Mouse (Mus musculus) lung, embryonic 14.5 days (tissue): ENCODE results near the gene Col2a1. TPM values are rescaled to one million over a fixed set of nuclear protein-coding genes. Genes with fewer than 3 reads are reported as not detected.

ENCODE experiments used
- ATAC-seq: fragments of 200-750 bp; cut with Nextera tagmentation; 2 replicates; pipeline ENCODE4 v1.8.0; 2017; ENCODE audit warnings: mild to moderate bottlenecking, moderate TSS enrichment, moderate library complexity; ENCODE audit not compliant: insufficient read depth
- DNase-seq: peaks from one replicate; pipeline ENCODE4 v3.0.0-alpha.2; 2015
- H3K27ac ChIP-seq: fragments of 300-500 bp; sonication (generic); 2 replicates; pipeline ENCODE4 v1.5.1; 2014; ENCODE audit warnings: low read depth, mild to moderate bottlenecking, moderate library complexity
- H3K27me3 ChIP-seq: fragments of 300-500 bp; sonication (generic); 2 replicates; pipeline ENCODE4 v1.6.1; 2014; ENCODE audit warnings: low read length, control low read depth; ENCODE audit not compliant: insufficient read depth
- H3K36me3 ChIP-seq: fragments of 300-500 bp; sonication (generic); 2 replicates; pipeline ENCODE4 v1.6.1; 2014; ENCODE audit warnings: control low read depth; ENCODE audit not compliant: insufficient read depth
- H3K4me1 ChIP-seq: fragments of 300-500 bp; sonication (generic); 2 replicates; pipeline ENCODE4 v1.6.1; 2014; ENCODE audit warnings: antibody characterized with exemption, control low read depth; ENCODE audit not compliant: insufficient read depth
- H3K4me2 ChIP-seq: fragments of 300-500 bp; sonication (generic); 2 replicates; pipeline ENCODE4 v1.6.1; 2014; ENCODE audit warnings: mild to moderate bottlenecking
- H3K4me3 ChIP-seq: fragments of 300-500 bp; sonication (generic); 2 replicates; pipeline ENCODE4 v1.5.1; 2014; ENCODE audit warnings: low read depth, low read length
- H3K9ac ChIP-seq: fragments of 300-500 bp; sonication (generic); 2 replicates; pipeline ENCODE4 v1.6.1; 2014
- H3K9me3 ChIP-seq: fragments of 300-500 bp; sonication (generic); 2 replicates; pipeline ENCODE4 v1.6.1; 2016; ENCODE audit warnings: low read depth, low read length, control low read depth
- CTCF ChIP-seq: IDR thresholded peaks from 2 replicates; pipeline ENCODE4 v1.5.1; 2016; ENCODE audit warnings: antibody characterized with exemption, low read depth
- WGBS: fragments of 180-500 bp; shearing (Covaris S2); extraction: QIAGEN DNeasy Blood & Tissue Kit; methylation state at CpG from one replicate; pipeline ENCODE4 v1.1.7; 2014; 5-methylcytosine and 5-hydroxymethylcytosine counted together
- polyA plus RNA-seq: library from polyadenylated mRNA; unstranded; fragments of >200 nt; fragmentation: Nextera tagmentation; extraction: Ambion mirVana; gene quantifications from 2 replicates; pipeline ENCODE4 v1.2.1, GENCODE M21; 2014

Col2a1 gene
- polyA plus RNA-seq, 1 experiment from 2014 or later = 33.3 TPM

- no peaks in the 10 kb centered on the region for H3K9me3 ChIP-seq
- TF ChIP-seq CTCF = no peak
- 89% methylated on average over 2 of the region's 2 CpGs for WGBS
- no peak overlapping the region for H3K4me2 ChIP-seq
- ATAC-seq (no peak), DNase-seq (no peak)
- no peaks in the 10 kb centered on the region for H3K36me3 ChIP-seq
- H3K27me3 ChIP-seq = no peaks in the 10 kb centered on the region
- H3K27ac ChIP-seq = no peak overlapping the region
- no peak overlapping the region for H3K9ac ChIP-seq
- H3K4me3 ChIP-seq = no peak overlapping the region
- H3K4me1 ChIP-seq = no peaks in the 10 kb centered on the region
Measured at GRCm38 (mm10) chr15:97941306-97941705, 63.2 kb downstream of the Col2a1 start.

- Histone ChIP-seq H3K9me3 (no peaks in the 10 kb centered on the region), H3K4me1 (no peaks in the 10 kb centered on the region), H3K27me3 (no peaks in the 10 kb centered on the region), H3K9ac (no peak overlapping the region), H3K4me2 (no peak overlapping the region), H3K27ac (no peak overlapping the region), H3K4me3 (no peak overlapping the region), H3K36me3 (no peaks in the 10 kb centered on the region)
- DNase-seq = no peak
- WGBS = 80% methylated on average over 2 of the region's 2 CpGs
- no peak for TF ChIP-seq CTCF
- no peak for ATAC-seq
Measured at GRCm38 (mm10) chr15:97940088-97940487, 64.4 kb downstream of the Col2a1 start.

GRCm38 (mm10) chr15:97938580-97938979 is 65.9 kb downstream of the Col2a1 start:
- Histone ChIP-seq H3K27ac (no peak overlapping the region), H3K9ac (no peak overlapping the region), H3K4me3 (no peak overlapping the region), H3K27me3 (no peaks in the 10 kb centered on the region), H3K4me1 (no peaks in the 10 kb centered on the region), H3K4me2 (no peak overlapping the region), H3K36me3 (no peaks in the 10 kb centered on the region), H3K9me3 (no peaks in the 10 kb centered on the region)
- no peak for DNase-seq
- ATAC-seq = no peak
- TF ChIP-seq CTCF = no peak
- WGBS = 55% methylated on average over 6 of the region's 6 CpGs

GRCm38 (mm10) chr15:97932441-97932840 is 72.1 kb downstream of the Col2a1 start:
- Histone ChIP-seq H3K4me3 (no peak overlapping the region), H3K4me1 (peaks cover 3% of the 10 kb centered on the region; the same call in 1 of the 2 replicates), H3K9ac (no peak overlapping the region), H3K36me3 (no peaks in the 10 kb centered on the region), H3K27ac (no peak overlapping the region), H3K27me3 (no peaks in the 10 kb centered on the region), H3K4me2 (no peak overlapping the region), H3K9me3 (no peaks in the 10 kb centered on the region)
- no peak for DNase-seq
- no peak for TF ChIP-seq CTCF
- no peak for ATAC-seq
- WGBS = 79% methylated on average over 12 of the region's 12 CpGs

- TF ChIP-seq CTCF = no peak
- H3K9me3 ChIP-seq = no peaks in the 10 kb centered on the region
- DNase-seq (peak; percentile 31), ATAC-seq (no peak)
- H3K27ac ChIP-seq = no peak overlapping the region
- no peaks in the 10 kb centered on the region for H3K27me3 ChIP-seq
- H3K4me3 ChIP-seq = no peak overlapping the region
- H3K9ac ChIP-seq = no peak overlapping the region
- WGBS = 30% methylated on average over 13 of the region's 13 CpGs
- H3K36me3 ChIP-seq = no peaks in the 10 kb centered on the region
- peaks cover 3% of the 10 kb centered on the region; the same call in 1 of the 2 replicates for H3K4me1 ChIP-seq
- H3K4me2 ChIP-seq = no peak overlapping the region
Measured at GRCm38 (mm10) chr15:97929259-97929824, 75.2 kb downstream of the Col2a1 start.

GRCm38 (mm10) chr15:97927821-97928220 is 76.7 kb downstream of the Col2a1 start:
- H3K9ac ChIP-seq = no peak overlapping the region
- DNase-seq (no peak), ATAC-seq (no peak)
- no peaks in the 10 kb centered on the region for H3K36me3 ChIP-seq
- no peak for TF ChIP-seq CTCF
- H3K4me2 ChIP-seq = no peak overlapping the region
- no peaks in the 10 kb centered on the region for H3K27me3 ChIP-seq
- H3K27ac ChIP-seq = no peak overlapping the region
- H3K4me1 ChIP-seq = peaks cover 3% of the 10 kb centered on the region; the same call in 1 of the 2 replicates
- no peaks in the 10 kb centered on the region for H3K9me3 ChIP-seq
- no peak overlapping the region for H3K4me3 ChIP-seq
- WGBS = 54% methylated on average over 6 of the region's 6 CpGs

- ATAC-seq (no peak), DNase-seq (peak; percentile 46)
- Histone ChIP-seq H3K27me3 (no peaks in the 10 kb centered on the region), H3K9ac (no peak overlapping the region), H3K36me3 (no peaks in the 10 kb centered on the region), H3K27ac (no peak overlapping the region), H3K4me2 (no peak overlapping the region), H3K4me1 (peaks cover 3% of the 10 kb centered on the region; the same call in 1 of the 2 replicates), H3K9me3 (no peaks in the 10 kb centered on the region), H3K4me3 (no peak overlapping the region)
- TF ChIP-seq CTCF = no peak
- 55% methylated on average over 4 of the region's 4 CpGs for WGBS
Measured at GRCm38 (mm10) chr15:97927018-97927417, 77.5 kb downstream of the Col2a1 start.

Other genes starting within 250 kb of the Col2a1 start
- gene Rapgef3, start 236.7 kb downstream of the Col2a1 start, polyA plus RNA-seq = 14.3 and 17.5 TPM in 2 replicates
- gene Slc48a1, start 226.2 kb downstream of the Col2a1 start, polyA plus RNA-seq = 25.3 and 32.7 TPM in 2 replicates
- 43.8 and 51.2 TPM in 2 replicates for gene Hdac7, start 160.2 kb downstream of the Col2a1 start, polyA plus RNA-seq
- 0.38 and 0.61 TPM in 2 replicates for gene Vdr, start 94.1 kb downstream of the Col2a1 start, polyA plus RNA-seq
- gene Tmem106c, start 40.5 kb downstream of the Col2a1 start, polyA plus RNA-seq = 31.4 and 35.1 TPM in 2 replicates
- gene Pfkm, start 87.9 kb upstream of the Col2a1 start, polyA plus RNA-seq = 25.3 and 26.2 TPM in 2 replicates
- 37.8 and 38.0 TPM in 2 replicates for gene Senp1, start 89.0 kb upstream of the Col2a1 start, polyA plus RNA-seq
- 47.4 and 48.7 TPM in 2 replicates for gene Asb8, start 160.9 kb upstream of the Col2a1 start, polyA plus RNA-seq
- 0.14 TPM in 1 of 2 replicates, not detected in the other for gene Ccdc184, start 162.5 kb upstream of the Col2a1 start, polyA plus RNA-seq
- not detected in 2 replicates for gene Olfr288, start 190.8 kb upstream of the Col2a1 start, polyA plus RNA-seq
- not detected in 2 replicates for gene Gm44579, start 216.3 kb upstream of the Col2a1 start, polyA plus RNA-seq
- gene Olfr287, start 216.4 kb upstream of the Col2a1 start, polyA plus RNA-seq = not detected in 2 replicates
- not detected in 2 replicates for gene Olfr286, start 229.8 kb upstream of the Col2a1 start, polyA plus RNA-seq